Mouse (Mus musculus): Measurements from ENCODE around the gene Eif4a3. TPM values are rescaled to one million over a fixed set of nuclear protein-coding genes. Genes with fewer than 3 reads are reported as not detected.

The Eif4a3 gene
- polyA plus RNA-seq, 1 experiment from 2014 or later: 139 TPM

- Histone ChIP-seq H3K9me3 (replicated peaks; ENCODE audit: control insufficient read depth, low read length) (no peaks in the 10 kb centered on the region; the same call in 1 of the 2 replicates), H3K4me2 (ENCODE audit: low read depth, low read length) (no peak overlapping the region), H3K9ac (ENCODE audit: low read depth, low read length) (no peak overlapping the region), H3K36me3 (ENCODE audit: control insufficient read depth, insufficient read depth) (no peaks in the 10 kb centered on the region), H3K27me3 (ENCODE audit: control insufficient read depth, insufficient read depth, low read depth, low read length) (no peaks in the 10 kb centered on the region), H3K4me1 (ENCODE audit: control insufficient read depth, low read depth, low read length) (no peaks in the 10 kb centered on the region), H3K27ac (ENCODE audit: low read length) (no peak overlapping the region), H3K4me3 (ENCODE audit: low read depth, low read length) (no peak overlapping the region)
- no peak for ATAC-seq (ENCODE audit: low read depth)
- WGBS (ENCODE audit: insufficient replicate concordance): 63% methylated on average over 1 of the region's 1 CpGs
Observed at GRCm38 (mm10) chr11:119325068-119325467, 25.2 kb upstream of the Eif4a3 start.

GRCm38 (mm10) chr11:119322521-119322920, 22.6 kb upstream of the Eif4a3 start:
- no peaks in the 10 kb centered on the region for H3K4me1 ChIP-seq (ENCODE audit: control insufficient read depth, low read depth, low read length)
- no peak for ATAC-seq (ENCODE audit: low read depth)
- 58% methylated on average over 13 of the region's 13 CpGs for WGBS (ENCODE audit: insufficient replicate concordance)
- no peaks in the 10 kb centered on the region for H3K27me3 ChIP-seq (ENCODE audit: control insufficient read depth, insufficient read depth, low read depth, low read length)
- no peak overlapping the region for H3K4me2 ChIP-seq (ENCODE audit: low read depth, low read length)
- H3K4me3 ChIP-seq (ENCODE audit: low read depth, low read length): no peak overlapping the region
- H3K9ac ChIP-seq (ENCODE audit: low read depth, low read length): no peak overlapping the region
- no peaks in the 10 kb centered on the region for H3K36me3 ChIP-seq (ENCODE audit: control insufficient read depth, insufficient read depth)
- H3K27ac ChIP-seq (ENCODE audit: low read length): no peak overlapping the region
- H3K9me3 ChIP-seq (replicated peaks; ENCODE audit: control insufficient read depth, low read length): no peaks in the 10 kb centered on the region; the same call in 1 of the 2 replicates

DNA sequence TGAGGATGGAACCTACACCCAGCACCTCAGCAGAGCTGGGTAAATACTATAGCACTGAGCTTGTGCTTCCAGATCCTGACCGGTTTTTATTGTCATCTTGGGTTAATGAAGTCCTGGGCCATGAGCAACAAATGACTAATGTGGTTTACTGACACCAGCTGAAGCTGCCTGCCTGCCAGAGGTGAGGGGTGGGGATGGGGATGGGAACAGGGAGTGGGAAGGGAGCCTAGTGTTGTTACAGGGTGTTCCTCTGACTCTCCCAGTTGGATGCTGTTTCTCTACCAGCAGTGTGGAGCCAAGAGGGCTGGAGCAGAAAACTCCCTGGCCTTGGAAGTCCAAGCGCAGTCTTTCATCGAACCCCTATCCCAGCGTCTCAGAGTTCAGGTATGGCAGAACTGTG, 16.8 kb upstream of the Eif4a3 start:
- H3K9me3 ChIP-seq (replicated peaks; ENCODE audit: control insufficient read depth, low read length): no peaks in the 10 kb centered on the region
- H3K36me3 ChIP-seq (ENCODE audit: control insufficient read depth, insufficient read depth): no peaks in the 10 kb centered on the region
- no peak overlapping the region for H3K4me3 ChIP-seq (ENCODE audit: low read depth, low read length)
- WGBS (ENCODE audit: insufficient replicate concordance): 78% methylated on average over 4 of the region's 4 CpGs
- H3K4me2 ChIP-seq (ENCODE audit: low read depth, low read length): no peak overlapping the region
- no peak overlapping the region for H3K9ac ChIP-seq (ENCODE audit: low read depth, low read length)
- H3K27me3 ChIP-seq (ENCODE audit: control insufficient read depth, insufficient read depth, low read depth, low read length): no peaks in the 10 kb centered on the region
- H3K27ac ChIP-seq (ENCODE audit: low read length): no peak overlapping the region
- no peak for ATAC-seq (ENCODE audit: low read depth)
- no peaks in the 10 kb centered on the region for H3K4me1 ChIP-seq (ENCODE audit: control insufficient read depth, low read depth, low read length)

DNA sequence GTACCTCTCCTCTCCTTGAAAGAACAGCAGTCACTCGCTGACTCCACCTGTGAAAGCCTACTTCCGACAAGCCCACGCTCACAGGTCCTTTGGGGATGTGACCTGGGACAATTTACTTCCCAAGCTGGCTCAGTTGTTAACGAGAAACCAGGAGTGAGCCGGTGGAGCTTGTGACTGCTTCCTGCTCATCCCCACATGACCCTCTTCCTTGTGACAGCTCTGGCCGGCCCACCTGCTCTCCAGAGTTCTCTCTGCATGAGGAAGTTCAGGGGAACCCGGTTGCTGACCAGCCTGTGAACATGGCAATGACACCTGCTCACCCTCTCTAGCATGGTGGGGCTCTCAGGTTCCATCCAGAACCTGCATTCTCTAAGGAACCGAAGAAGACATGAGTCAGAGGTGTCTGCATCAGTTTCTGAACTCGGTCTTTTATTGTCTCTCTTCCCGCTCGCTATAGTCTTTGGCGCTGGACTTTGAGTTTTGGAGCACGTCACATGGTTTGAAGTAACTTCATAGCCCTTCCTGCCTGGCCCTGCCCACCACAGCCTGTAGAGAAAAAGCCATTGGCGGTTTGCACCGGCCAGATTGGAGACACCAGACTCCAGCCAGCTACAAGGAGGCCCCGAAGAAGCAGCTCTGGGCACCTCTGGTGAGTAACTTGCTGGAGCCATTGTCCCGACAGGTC, 14.5 kb upstream of the Eif4a3 start:
- Histone ChIP-seq H3K4me3 (ENCODE audit: low read depth, low read length) (no peak overlapping the region), H3K4me1 (ENCODE audit: control insufficient read depth, low read depth, low read length) (no peaks in the 10 kb centered on the region), H3K9ac (ENCODE audit: low read depth, low read length) (peak overlapping the region; percentile 15; the same call in 1 of the 2 replicates), H3K9me3 (replicated peaks; ENCODE audit: control insufficient read depth, low read length) (no peaks in the 10 kb centered on the region), H3K36me3 (ENCODE audit: control insufficient read depth, insufficient read depth) (no peaks in the 10 kb centered on the region), H3K4me2 (ENCODE audit: low read depth, low read length) (peak overlapping the region; percentile 17; the same call in 1 of the 2 replicates), H3K27me3 (ENCODE audit: control insufficient read depth, insufficient read depth, low read depth, low read length) (peaks cover 5% of the 10 kb centered on the region; the same call in 1 of the 2 replicates), H3K27ac (ENCODE audit: low read length) (no peak overlapping the region)
- 45% methylated on average over 17 of the region's 17 CpGs for WGBS (ENCODE audit: insufficient replicate concordance)
- ATAC-seq (ENCODE audit: low read depth): 0 out of 2 replicates have a peak, but pooled peaks have one; percentile 41

- Histone ChIP-seq H3K4me1 (ENCODE audit: control insufficient read depth, low read depth, low read length) (no peaks in the 10 kb centered on the region), H3K9me3 (replicated peaks; ENCODE audit: control insufficient read depth, low read length) (no peaks in the 10 kb centered on the region), H3K27me3 (ENCODE audit: control insufficient read depth, insufficient read depth, low read depth, low read length) (peaks cover 7% of the 10 kb centered on the region; the same call in 1 of the 2 replicates), H3K27ac (ENCODE audit: low read length) (no peak overlapping the region), H3K4me2 (ENCODE audit: low read depth, low read length) (no peak overlapping the region), H3K4me3 (ENCODE audit: low read depth, low read length) (no peak overlapping the region), H3K36me3 (ENCODE audit: control insufficient read depth, insufficient read depth) (no peaks in the 10 kb centered on the region), H3K9ac (ENCODE audit: low read depth, low read length) (no peak overlapping the region)
- ATAC-seq (ENCODE audit: low read depth): no peak
- 15% methylated on average over 10 of the region's 10 CpGs for WGBS (ENCODE audit: insufficient replicate concordance)
Observed at GRCm38 (mm10) chr11:119310621-119311020, 10.7 kb upstream of the Eif4a3 start.

DNA sequence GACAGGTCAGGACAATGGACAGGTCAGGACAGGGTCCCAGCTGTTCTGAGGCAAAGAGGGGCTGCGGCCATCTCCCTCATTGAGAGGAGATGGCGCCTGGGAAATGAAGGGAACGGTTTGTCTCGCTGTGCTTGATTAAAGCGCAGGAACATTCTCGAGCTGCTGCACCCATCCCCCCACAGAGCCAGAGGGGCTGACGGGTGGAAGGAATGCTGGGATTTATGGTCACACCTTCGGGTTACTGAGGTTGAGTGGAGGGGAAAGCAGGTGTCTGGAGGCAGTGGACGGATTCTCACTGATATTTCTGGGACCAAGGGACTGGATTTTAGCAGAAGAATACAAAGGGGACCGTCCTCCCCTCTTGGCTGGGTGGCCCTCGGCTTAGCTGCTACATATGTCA, 8.0 kb upstream of the Eif4a3 start:
- Histone ChIP-seq H3K9me3 (replicated peaks; ENCODE audit: control insufficient read depth, low read length) (no peaks in the 10 kb centered on the region), H3K4me3 (ENCODE audit: low read depth, low read length) (no peak overlapping the region), H3K27ac (ENCODE audit: low read length) (no peak overlapping the region), H3K9ac (ENCODE audit: low read depth, low read length) (no peak overlapping the region), H3K4me1 (ENCODE audit: control insufficient read depth, low read depth, low read length) (no peaks in the 10 kb centered on the region), H3K27me3 (ENCODE audit: control insufficient read depth, insufficient read depth, low read depth, low read length) (peaks cover 7% of the 10 kb centered on the region; the same call in 1 of the 2 replicates), H3K4me2 (ENCODE audit: low read depth, low read length) (no peak overlapping the region), H3K36me3 (ENCODE audit: control insufficient read depth, insufficient read depth) (no peaks in the 10 kb centered on the region)
- WGBS (ENCODE audit: insufficient replicate concordance): 31% methylated on average over 11 of the region's 11 CpGs
- no peak for ATAC-seq (ENCODE audit: low read depth)

DNA sequence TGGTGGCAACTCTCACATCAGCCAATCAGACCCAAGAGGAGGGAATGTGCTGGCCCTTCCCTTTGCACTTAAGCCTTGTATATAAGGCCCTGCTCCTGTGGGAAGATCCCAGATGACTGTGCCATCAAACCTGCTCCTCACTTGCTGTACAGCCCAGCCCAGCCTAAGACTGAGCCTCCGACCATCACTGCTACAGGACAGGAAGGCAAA, 7.7 kb upstream of the Eif4a3 start, which contains the start of gene Card14:
Card14 (plus strand) TSS at position 111 of the 210 bp plus-strand sequence.
- H3K4me3 ChIP-seq (ENCODE audit: low read depth, low read length): no peak within 1 kb of the TSS
- H3K9me3 ChIP-seq (replicated peaks; ENCODE audit: control insufficient read depth, low read length): no peaks in the 10 kb centered on the region
- H3K27me3 ChIP-seq (ENCODE audit: control insufficient read depth, insufficient read depth, low read depth, low read length): peaks cover 7% of the 10 kb centered on the region; the same call in 1 of the 2 replicates
- H3K9ac ChIP-seq (ENCODE audit: low read depth, low read length): no peak within 1 kb of the TSS
- H3K27ac ChIP-seq (ENCODE audit: low read length): no peak within 1 kb of the TSS
- no peak within 1 kb of the TSS for H3K4me2 ChIP-seq (ENCODE audit: low read depth, low read length)
- no peaks in the 10 kb centered on the region for H3K4me1 ChIP-seq (ENCODE audit: control insufficient read depth, low read depth, low read length)
- 38% methylated on average over 1 of the region's 1 CpGs for WGBS (ENCODE audit: insufficient replicate concordance)
- H3K36me3 ChIP-seq (ENCODE audit: control insufficient read depth, insufficient read depth): no peaks in the 10 kb centered on the region
- ATAC-seq (ENCODE audit: low read depth): no peak

DNA sequence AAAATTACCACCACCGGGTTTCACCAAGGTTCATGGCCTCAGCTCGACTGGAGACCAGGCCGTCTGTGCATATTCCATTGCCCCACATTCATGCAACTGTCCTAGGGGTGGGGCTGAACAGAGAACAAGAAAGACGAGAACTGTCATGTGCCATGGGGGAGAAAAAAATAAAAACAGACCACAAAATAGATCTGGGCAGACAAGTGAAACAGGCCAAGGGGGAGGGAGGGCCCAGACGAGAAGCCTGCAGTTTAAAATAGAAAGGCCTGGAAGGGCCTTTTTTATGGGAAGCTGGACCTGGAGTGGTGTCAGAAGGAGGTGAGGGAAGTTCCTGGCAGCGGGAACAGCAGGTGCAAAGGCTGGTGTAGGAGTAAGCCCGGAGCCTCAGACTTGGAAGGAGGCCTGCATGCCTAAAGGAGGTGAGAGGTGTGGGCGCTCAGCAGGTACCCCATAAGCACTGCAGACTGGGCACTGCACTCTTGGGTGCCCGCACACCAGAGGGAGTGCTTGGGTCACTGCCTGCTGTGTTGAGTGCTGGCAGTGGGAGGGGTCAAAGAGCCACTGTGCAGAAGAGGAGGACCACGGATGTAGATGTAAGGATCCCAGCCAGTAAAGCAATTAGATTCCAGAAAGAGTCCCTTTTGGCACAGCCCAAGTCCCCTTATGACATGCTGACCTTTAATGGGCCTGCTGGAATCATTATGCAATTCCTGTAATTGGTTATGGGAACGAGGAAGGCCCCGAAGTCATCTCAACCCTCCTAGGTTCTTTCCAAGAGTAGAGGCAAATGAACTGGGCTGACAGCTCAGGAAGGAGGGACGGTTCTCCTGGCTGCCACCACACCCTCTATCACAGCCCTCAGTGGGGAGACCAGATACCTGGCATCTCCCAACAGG, 7.1 kb upstream of the Eif4a3 start:
- WGBS (ENCODE audit: insufficient replicate concordance): 45% methylated on average over 13 of the region's 13 CpGs
- Histone ChIP-seq H3K9ac (ENCODE audit: low read depth, low read length) (no peak overlapping the region), H3K9me3 (replicated peaks; ENCODE audit: control insufficient read depth, low read length) (no peaks in the 10 kb centered on the region), H3K27ac (ENCODE audit: low read length) (no peak overlapping the region), H3K4me1 (ENCODE audit: control insufficient read depth, low read depth, low read length) (no peaks in the 10 kb centered on the region), H3K4me3 (ENCODE audit: low read depth, low read length) (no peak overlapping the region), H3K27me3 (ENCODE audit: control insufficient read depth, insufficient read depth, low read depth, low read length) (peaks cover 7% of the 10 kb centered on the region; the same call in 1 of the 2 replicates), H3K36me3 (ENCODE audit: control insufficient read depth, insufficient read depth) (no peaks in the 10 kb centered on the region), H3K4me2 (ENCODE audit: low read depth, low read length) (no peak overlapping the region)
- no peak for ATAC-seq (ENCODE audit: low read depth)

All from liver, embryonic 16.5 days (tissue).